Mouse (Mus musculus): ENCODE data around the gene Ephb2. TPM values are rescaled to one million over a fixed set of nuclear protein-coding genes. Genes with fewer than 3 reads are reported as not detected.

Gene Ephb2
- polyA plus RNA-seq, 1 experiment: 26.2 TPM

Other genes with a start within 250 kb of the Ephb2 start
- 23.9 and 26.0 TPM in 2 replicates for gene Kdm1a, start 233.3 kb downstream of the Ephb2 start, polyA plus RNA-seq (2012; rRNA removed)
- not detected in 2 replicates for gene Tex46, start 225.6 kb downstream of the Ephb2 start, polyA plus RNA-seq (2012; rRNA removed)
- 0.07 TPM in 1 of 2 replicates, not detected in the other for gene Lactbl1, start 213.4 kb downstream of the Ephb2 start, polyA plus RNA-seq (2012; rRNA removed)
- 112 and 139 TPM in 2 replicates for gene C1qb, start 50.2 kb upstream of the Ephb2 start, polyA plus RNA-seq (2012; rRNA removed)
- 90.7 and 119 TPM in 2 replicates for gene C1qc, start 57.1 kb upstream of the Ephb2 start, polyA plus RNA-seq (2012; rRNA removed)
- gene C1qa, start 62.8 kb upstream of the Ephb2 start, polyA plus RNA-seq (2012; rRNA removed): 94.7 and 103 TPM in 2 replicates
- gene Epha8, start 120.8 kb upstream of the Ephb2 start, polyA plus RNA-seq (2012; rRNA removed): 0.15 and 0.17 TPM in 2 replicates
- 5.7 and 10.1 TPM in 2 replicates for gene Zbtb40, start 212.8 kb upstream of the Ephb2 start, polyA plus RNA-seq (2012; rRNA removed)